Mouse (Mus musculus) spleen, embryonic (tissue): Measurements from ENCODE around the gene Nenf.

Experiments used
- CTCF ChIA-PET: fragments of 350-600 bp; sonication (Branson Sonifier 250); formaldehyde crosslinking; loops from one replicate; lab custom pipeline; 2022; lab: Charles Lee

Gene Nenf

GRCm38 (mm10) chr1:191257351-191257771 lies 60.6 kb downstream of the Nenf start:
- CTCF ChIA-PET = no interaction called here
